ENCODE assay signal across 19 mouse cellular contexts in the genomic region with DNA sequence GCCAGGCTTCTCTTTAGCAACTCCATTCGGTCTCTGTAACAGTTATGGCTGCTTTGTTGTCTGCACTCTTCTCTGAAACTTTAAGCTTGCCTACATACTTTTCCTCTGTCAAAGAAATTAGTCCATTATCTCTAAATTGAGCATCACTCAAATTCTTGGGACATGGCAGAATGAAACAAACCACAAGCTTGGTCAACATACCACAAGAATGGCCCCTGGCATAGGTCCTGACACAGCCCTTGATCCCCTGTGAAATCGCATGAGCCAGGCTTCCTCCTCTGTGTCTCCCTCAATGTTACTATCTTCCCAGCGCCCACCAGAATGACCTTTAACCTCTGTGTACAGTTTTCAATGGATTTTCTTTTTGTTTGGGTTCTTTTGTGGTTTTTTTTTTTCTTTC. TPM values are rescaled to one million over a fixed set of nuclear protein-coding genes. Genes with fewer than 3 reads are reported as not detected.
DNase-seq lines count a peak whose midpoint lies in the region; ATAC-seq and TF ChIP-seq lines count a peak whose summit lies in the region.
"Had no signal": no experiment of that assay in that cellular context is flagged by ENCODE, and none has a peak within 500 bp of the region (broad histone marks: within the 10 kb centered on the region; RNA-seq: fewer than 3 reads in every experiment).

No protein-coding gene starts in this region.

- CTCF ChIA-PET in Patski (lab: Charles Lee): interaction anchor here (0.8 to 1.2 kb wide), 3 partner anchors 9 to 248 kb away, joined by 3 read pairs; no protein-coding TSS in a partner anchor

- no peaks in the 10 kb centered on the region for H3K27me3 ChIP-seq in Patski
- H3K27me3 ChIP-seq: embryonic facial prominence, embryonic 12.5 days; forebrain, embryonic 13.5 days; forebrain, embryonic 15.5 days had no signal

- ATAC-seq in Patski: no peak
- ATAC-seq: forebrain, embryonic 13.5 days; forebrain, embryonic 15.5 days; forebrain, postnatal 0 days had no signal

- POLR2A ChIA-PET in Patski (lab: Charles Lee): interaction anchor here (1.1 kb wide), 1 partner anchor 78 kb away, joined by 4 read pairs; no protein-coding TSS in a partner anchor

- TF ChIP-seq CTCF in Patski (IDR thresholded peaks at IDR 0.05): no peak

- DNase-seq in 416B (ENCODE audit: low read depth) (peak; percentile 58), Patski (ENCODE audit: low read depth, low spot score) (peak; percentile 33)
- DNase-seq in layer of hippocampus, postnatal 14 days (ENCODE audit: low spot score in 2 of 2): no peak
- no peak for DNase-seq in kidney, adult 18-20 months
- no peak for DNase-seq in retina, postnatal 1 day
- DNase-seq: adrenal gland, adult 2 months; adrenal gland, postnatal 10 days; adrenal gland, postnatal 25 days; cerebellum, adult 11 months; cerebellum, adult 18-20 months; cerebellum, adult 8-10 months; cerebellum, adult 9-11 months; cerebellum, postnatal 14 days; cerebellum, postnatal 36 days; embryo, embryonic 11 days; forebrain, postnatal 0 days had no signal

- in situ Hi-C loops in Patski (cut with MboI; ENCODE audit: low pct_unique_long_range_greater_than_20kb): no loop called here

RNA-seq across cellular contexts. Expression of a gene that starts 3.3 kb away (rescaled TPM):
- 47.5 TPM for polyA plus RNA-seq in Patski (2021)
- 10 to 100 TPM; 24.7 to 25.7 TPM for total RNA-seq in layer of hippocampus, postnatal 14 days (2021)

RNA-seq across cellular contexts. Expression of a gene that starts 32.2 kb away (rescaled TPM):
- polyA plus RNA-seq in Patski (2021): 23.1 TPM
- 10 to 100 TPM; 12.6 to 13.0 TPM for total RNA-seq in layer of hippocampus, postnatal 14 days (2021)

RNA-seq across cellular contexts. Expression of a gene that starts 49.4 kb away (rescaled TPM):
- 54.6 TPM for polyA plus RNA-seq in Patski (2021)
- total RNA-seq in layer of hippocampus, postnatal 14 days (2021): 10 to 100 TPM; 12.8 to 17.0 TPM

RNA-seq across cellular contexts. Expression of a gene that starts 52.0 kb away (rescaled TPM):
- 30.8 TPM for polyA plus RNA-seq in Patski (2021)
- total RNA-seq in layer of hippocampus, postnatal 14 days (2021): 10 to 100 TPM; 27.3 to 31.4 TPM

Comparison
In these comparisons a context has a peak if more than half of its experiments do, and no peak if none do; other contexts are left out.
1. DNase-seq: peak in 416B (single experiment) and Patski (single experiment); none in layer of hippocampus, postnatal 14 days (0 of 2), kidney, adult 18-20 months (single experiment) and retina, postnatal 1 day (single experiment).